Mouse (Mus musculus) MEL (cell line): ENCODE measurements around the gene Fgd3. TPM values are rescaled to one million over a fixed set of nuclear protein-coding genes. Genes with fewer than 3 reads are reported as not detected.

Source experiments
- DNase-seq: peaks from one replicate; pipeline ENCODE4 v3.0.0; 2011; ENCODE audit warnings: low read depth, low spot score
- H3K27ac ChIP-seq: 2 replicates; pipeline ENCODE4 v1.5.1; 2012; ENCODE audit warnings: low read depth, mild to moderate bottlenecking, control low read depth, low read length, moderate library complexity; ENCODE audit not compliant: control insufficient read depth
- H3K27me3 ChIP-seq, 2 experiments: fragments of 150-350 bp in 1 of 2; sonication (generic) in 1 of 2; 2 replicates each; pipeline ENCODE4 v1.6.1; 2012; ENCODE audit warnings: low read length in 2 of 2, mild to moderate bottlenecking in 2 of 2, improper control_type of control experiment in 1 of 2, moderate library complexity in 1 of 2; ENCODE audit not compliant: insufficient read depth in 2 of 2, control insufficient read depth in 1 of 2
- H3K36me3 ChIP-seq, 2 experiments: 2 replicates each; pipeline ENCODE4 v1.6.1; 2012 to 2014; ENCODE audit warnings: low read length in 2 of 2, improper control_type of control experiment in 1 of 2, inconsistent platforms in 1 of 2, mild to moderate bottlenecking in 1 of 2; ENCODE audit not compliant: insufficient read depth in 2 of 2, control insufficient read depth in 1 of 2
- H3K4me1 ChIP-seq, 2 experiments: fragments of 150-350 bp in 1 of 2; sonication (generic) in 1 of 2; 2 replicates each; pipeline ENCODE4 v1.6.1; 2012; ENCODE audit warnings: low read length in 2 of 2, improper control_type of control experiment in 1 of 2, mild to moderate bottlenecking in 1 of 2; ENCODE audit not compliant: insufficient read depth in 2 of 2, control insufficient read depth in 1 of 2
- H3K4me3 ChIP-seq, 2 experiments: fragments of 150-350 bp in 1 of 2; sonication (generic) in 1 of 2; 2 replicates each; pipeline ENCODE4 v1.5.1; 2012; ENCODE audit warnings: low read depth in 2 of 2, low read length in 2 of 2, mild to moderate bottlenecking in 2 of 2, moderate library complexity in 2 of 2, control low read depth in 1 of 2, improper control_type of control experiment in 1 of 2; ENCODE audit not compliant: control insufficient read depth in 1 of 2, insufficient read depth in 1 of 2
- H3K79me2 ChIP-seq: 2 replicates; pipeline ENCODE4 v1.6.1; 2012; ENCODE audit warnings: mild to moderate bottlenecking, low read length, moderate library complexity; ENCODE audit not compliant: control insufficient read depth, poor library complexity, insufficient read depth
- H3K9ac ChIP-seq: 2 replicates; pipeline ENCODE4 v1.6.1; 2012; ENCODE audit warnings: low read depth, mild to moderate bottlenecking, control low read depth, low read length, moderate library complexity; ENCODE audit not compliant: control insufficient read depth, poor library complexity, severe bottlenecking
- H3K9me3 ChIP-seq: fragments of 150-350 bp; sonication (generic); replicated peaks from 2 replicates; pipeline ENCODE4 v1.6.1; 2012; ENCODE audit warnings: mild to moderate bottlenecking, low read length, improper control_type of control experiment, moderate library complexity; ENCODE audit not compliant: insufficient read depth
- BHLHE40 ChIP-seq: IDR thresholded peaks from 2 replicates; pipeline ENCODE4 v1.6.1; 2012; ENCODE audit warnings: low read depth, mild to moderate bottlenecking, inconsistent platforms, low read length, improper control_type of control experiment, borderline replicate concordance
- CHD1 ChIP-seq: IDR thresholded peaks from 2 replicates; pipeline ENCODE4 v1.6.1; 2012; ENCODE audit warnings: low read depth, mild to moderate bottlenecking, inconsistent platforms, low read length, improper control_type of control experiment
- CHD2 ChIP-seq: IDR thresholded peaks from 2 replicates; pipeline ENCODE4 v1.6.1; 2011; ENCODE audit warnings: low read length, improper control_type of control experiment
- CTCF ChIP-seq, 3 experiments: IDR thresholded peaks in 2 of 3; conservative IDR thresholded peaks in 1 of 3; 2 replicates each; pipeline ENCODE4 v1.5.1; 2011 to 2012; ENCODE audit warnings: low read length in 3 of 3, low read depth in 2 of 3, mild to moderate bottlenecking in 2 of 3, improper control_type of control experiment in 1 of 3, inconsistent platforms in 1 of 3, mixed read lengths in 1 of 3, moderate library complexity in 1 of 3; ENCODE audit not compliant: control insufficient read depth in 1 of 3, insufficient read depth in 1 of 3, poor library complexity in 1 of 3, severe bottlenecking in 1 of 3
- EP300 ChIP-seq, 2 experiments: IDR thresholded peaks; 2 replicates each; pipeline ENCODE4 v1.6.1; 2011; ENCODE audit warnings: improper control_type of control experiment in 2 of 2, low read length in 2 of 2, low read depth in 1 of 2, mild to moderate bottlenecking in 1 of 2
- ETS1 ChIP-seq: IDR thresholded peaks from 2 replicates; pipeline ENCODE4 v1.6.1; 2012; ENCODE audit warnings: low read depth, mild to moderate bottlenecking, inconsistent platforms, low read length, improper control_type of control experiment, moderate library complexity
- GABPA ChIP-seq: IDR thresholded peaks from 2 replicates; pipeline ENCODE4 v1.6.1; 2012; ENCODE audit warnings: low read depth, mild to moderate bottlenecking, inconsistent platforms, low read length, improper control_type of control experiment, moderate library complexity
- HCFC1 ChIP-seq: IDR thresholded peaks from 2 replicates; pipeline ENCODE4 v1.6.1; 2012; ENCODE audit warnings: low read depth, mild to moderate bottlenecking, inconsistent platforms, low read length, improper control_type of control experiment, moderate library complexity
- JUND ChIP-seq: IDR thresholded peaks from 2 replicates; pipeline ENCODE4 v1.6.1; 2011; ENCODE audit warnings: low read depth, mild to moderate bottlenecking, improper control_type of control experiment, low read length
- KAT2A ChIP-seq: conservative IDR thresholded peaks from 2 replicates; pipeline ENCODE4 v1.6.1; 2012; ENCODE audit warnings: low read depth, low read length, improper control_type of control experiment, inconsistent platforms
- MAX ChIP-seq: IDR thresholded peaks from 2 replicates; pipeline ENCODE4 v1.6.1; 2011; ENCODE audit warnings: low read length, improper control_type of control experiment
- MXI1 ChIP-seq: IDR thresholded peaks from 2 replicates; pipeline ENCODE4 v1.6.1; 2011; ENCODE audit warnings: mild to moderate bottlenecking, low read depth, low read length, improper control_type of control experiment
- MYB ChIP-seq: IDR thresholded peaks from 2 replicates; pipeline ENCODE4 v1.6.1; 2011; ENCODE audit warnings: mild to moderate bottlenecking, low read depth, low read length, improper control_type of control experiment
- MYC ChIP-seq: IDR thresholded peaks from 2 replicates; pipeline ENCODE4 v1.6.1; 2011; ENCODE audit warnings: low read depth, mild to moderate bottlenecking, low read length, improper control_type of control experiment, moderate library complexity
- POLR2A ChIP-seq, 2 experiments: IDR thresholded peaks; 2 replicates each; pipeline ENCODE4 v1.6.1; 2011 to 2012; ENCODE audit warnings: low read length in 2 of 2, mild to moderate bottlenecking in 2 of 2, control low read depth in 1 of 2, improper control_type of control experiment in 1 of 2, low read depth in 1 of 2, moderate library complexity in 1 of 2; ENCODE audit not compliant: control insufficient read depth in 1 of 2, insufficient read depth in 1 of 2, poor library complexity in 1 of 2
- POLR2AphosphoS2 ChIP-seq: IDR thresholded peaks from 2 replicates; pipeline ENCODE4 v1.6.1; 2011; ENCODE audit warnings: low read length, improper control_type of control experiment
- RAD21 ChIP-seq: IDR thresholded peaks from 2 replicates; pipeline ENCODE4 v1.6.1; 2011; ENCODE audit warnings: mild to moderate bottlenecking, low read depth, low read length, improper control_type of control experiment
- RCOR1 ChIP-seq: IDR thresholded peaks from 2 replicates; pipeline ENCODE4 v1.6.1; 2012; ENCODE audit warnings: low read depth, mild to moderate bottlenecking, inconsistent platforms, low read length, improper control_type of control experiment
- SMC3 ChIP-seq: IDR thresholded peaks from 2 replicates; pipeline ENCODE4 v1.6.1; 2011; ENCODE audit warnings: low read depth, low read length, improper control_type of control experiment
- TAL1 ChIP-seq: IDR thresholded peaks from 2 replicates; pipeline ENCODE4 v1.6.1; 2012; ENCODE audit warnings: mild to moderate bottlenecking, inconsistent platforms, low read length, moderate library complexity, mixed read lengths
- TCF12 ChIP-seq: IDR thresholded peaks from 2 replicates; pipeline ENCODE4 v1.6.1; 2014; ENCODE audit warnings: low read depth, mild to moderate bottlenecking, inconsistent platforms, low read length, improper control_type of control experiment, moderate library complexity
- UBTF ChIP-seq: IDR thresholded peaks from 2 replicates; pipeline ENCODE4 v1.6.1; 2012; ENCODE audit warnings: low read depth, mild to moderate bottlenecking, inconsistent platforms, low read length, improper control_type of control experiment, moderate library complexity, borderline replicate concordance; ENCODE audit not compliant: insufficient read depth
- USF1 ChIP-seq: IDR thresholded peaks from 2 replicates; pipeline ENCODE4 v1.6.1; 2014; ENCODE audit warnings: low read depth, mild to moderate bottlenecking, inconsistent platforms, low read length, improper control_type of control experiment, moderate library complexity
- USF2 ChIP-seq, 2 experiments: IDR thresholded peaks; 2 replicates each; pipeline ENCODE4 v1.6.1; 2011 to 2012; ENCODE audit warnings: improper control_type of control experiment in 2 of 2, low read length in 2 of 2, borderline replicate concordance in 1 of 2, inconsistent platforms in 1 of 2, low read depth in 1 of 2, mild to moderate bottlenecking in 1 of 2; ENCODE audit not compliant: insufficient read depth in 1 of 2
- ZC3H11A ChIP-seq: IDR thresholded peaks from 2 replicates; pipeline ENCODE4 v1.6.1; 2012; ENCODE audit warnings: low read depth, mild to moderate bottlenecking, inconsistent platforms, low read length, improper control_type of control experiment
- ZMIZ1 ChIP-seq: IDR thresholded peaks from 2 replicates; pipeline ENCODE4 v1.6.1; 2012; ENCODE audit warnings: low read depth, mild to moderate bottlenecking, inconsistent platforms, low read length, improper control_type of control experiment, moderate library complexity
- polyA plus RNA-seq, 2 experiments: library from polyadenylated mRNA; stranded (reverse) in 1 of 2; unstranded in 1 of 2; fragments of >175 nt in 1 of 2; fragments of >200 nt in 1 of 2; gene quantifications; 2 replicates each; pipeline versions ENCODE4 v1.2.1 to v1.2.4; 2012; ENCODE audit warnings: low replicate concordance in 2 of 2, low read depth in 1 of 2; ENCODE audit not compliant: insufficient read length in 2 of 2, insufficient read depth in 1 of 2, missing spikeins in 1 of 2
- total RNA-seq: library from RNA; depleted of rRNA; stranded (reverse); fragments of 300-350 nt; gene quantifications from 2 replicates; pipeline ENCODE4 v1.2.3, GENCODE M21; 2012

Fgd3 gene
- total and polyA plus RNA-seq, 3 experiments: 5.0 to 6.9 TPM; not detected in 1

- TF ChIP-seq UBTF (no peak), RAD21 (no peak), POLR2AphosphoS2 (no peak), JUND (no peak), KAT2A (no peak)
These were observed 95.8 kb downstream of the Fgd3 start for GRCm38 (mm10) chr13:49224314-49224713.

GRCm38 (mm10) chr13:49220912-49221311 lies 99.2 kb downstream of the Fgd3 start:
- Histone ChIP-seq H3K4me3 (no peak overlapping the region), H3K27me3 (0 out of 4 replicates have a peak, but pooled peaks cover 0 to 2% of the 10 kb centered on the region in 2 experiments), H3K36me3 (no peaks in the 10 kb centered on the region), H3K79me2 (no peaks in the 10 kb centered on the region), H3K9me3 (no peaks in the 10 kb centered on the region), H3K4me1 (peaks cover 0 to 6% of the 10 kb centered on the region in 2 experiments; a peak in 3 of 4 replicates), H3K9ac (no peak overlapping the region), H3K27ac (no peak overlapping the region)
- TF ChIP-seq MYC: peak; percentile 96
- 0 out of 2 replicates have a peak, but pooled peaks have one; percentile 32 for TF ChIP-seq USF1
- TF ChIP-seq USF2 (IDR thresholded peaks at IDR 0.05; ENCODE audit: borderline replicate concordance in 1 of 2, insufficient read depth in 1 of 2, low read depth in 1 of 2, low read length in 2 of 2): no peak
- TF ChIP-seq KAT2A: no peak
- peak; percentile 51; the same call in 1 of the 2 replicates for TF ChIP-seq MXI1
- TF ChIP-seq CHD2: no peak
- no peak for TF ChIP-seq HCFC1
- no peak for TF ChIP-seq EP300 (IDR thresholded peaks at IDR 0.05; ENCODE audit: low read depth in 1 of 2, low read length in 2 of 2)
- TF ChIP-seq SMC3: peak; percentile 69
- TF ChIP-seq POLR2AphosphoS2: no peak
- no peak for TF ChIP-seq BHLHE40
- no peak for TF ChIP-seq TAL1
- peak; percentile 65; the same call in 1 of the 2 replicates for TF ChIP-seq MAX
- TF ChIP-seq ZC3H11A: peak; percentile 57
- TF ChIP-seq POLR2A (IDR thresholded peaks at IDR 0.05; ENCODE audit: control insufficient read depth in 1 of 2, insufficient read depth in 1 of 2, low read depth in 1 of 2, low read length in 2 of 2, poor library complexity in 1 of 2): no peak
- TF ChIP-seq CHD1: no peak
- no peak for TF ChIP-seq TCF12
- TF ChIP-seq GABPA: no peak
- TF ChIP-seq RCOR1: no peak
- TF ChIP-seq CTCF (IDR thresholded peaks at IDR 0.05 in 2 of 3, conservative IDR thresholded peaks at IDR 0.05 in 1 of 3; ENCODE audit: control insufficient read depth in 1 of 3, insufficient read depth in 1 of 3, low read depth in 2 of 3, low read length in 3 of 3, poor library complexity in 1 of 3, severe bottlenecking in 1 of 3): peak; percentile 39 to 62 (median 40)
- TF ChIP-seq RAD21: peak; percentile 68
- TF ChIP-seq ETS1: no peak
- TF ChIP-seq ZMIZ1: no peak
- TF ChIP-seq MYB: no peak
- DNase-seq: peak; percentile 65

More at GRCm38 (mm10) chr13:49224314-49224713, 95.8 kb downstream of the Fgd3 start:
- Histone ChIP-seq H3K9ac (no peak overlapping the region), H3K36me3 (no peaks in the 10 kb centered on the region), H3K79me2 (no peaks in the 10 kb centered on the region), H3K4me1 (no peaks in the 10 kb centered on the region), H3K4me3 (no peak overlapping the region), H3K27ac (no peak overlapping the region), H3K9me3 (no peaks in the 10 kb centered on the region), H3K27me3 (0 out of 4 replicates have a peak, but pooled peaks cover 0 to 2% of the 10 kb centered on the region in 2 experiments)
- DNase-seq: no peak
